Mouse (Mus musculus) lung, postnatal 0 days (tissue): ENCODE data around the gene Slpi.

Experiments used
- CTCF ChIP-seq: IDR thresholded peaks from 2 replicates; pipeline ENCODE4 v1.5.1; 2016; ENCODE audit warnings: antibody characterized with exemption, mild to moderate bottlenecking
- EP300 ChIP-seq: IDR thresholded peaks from 2 replicates; pipeline ENCODE4 v1.6.1; 2016; ENCODE audit warnings: antibody characterized with exemption, mild to moderate bottlenecking, control low read depth

DNA sequence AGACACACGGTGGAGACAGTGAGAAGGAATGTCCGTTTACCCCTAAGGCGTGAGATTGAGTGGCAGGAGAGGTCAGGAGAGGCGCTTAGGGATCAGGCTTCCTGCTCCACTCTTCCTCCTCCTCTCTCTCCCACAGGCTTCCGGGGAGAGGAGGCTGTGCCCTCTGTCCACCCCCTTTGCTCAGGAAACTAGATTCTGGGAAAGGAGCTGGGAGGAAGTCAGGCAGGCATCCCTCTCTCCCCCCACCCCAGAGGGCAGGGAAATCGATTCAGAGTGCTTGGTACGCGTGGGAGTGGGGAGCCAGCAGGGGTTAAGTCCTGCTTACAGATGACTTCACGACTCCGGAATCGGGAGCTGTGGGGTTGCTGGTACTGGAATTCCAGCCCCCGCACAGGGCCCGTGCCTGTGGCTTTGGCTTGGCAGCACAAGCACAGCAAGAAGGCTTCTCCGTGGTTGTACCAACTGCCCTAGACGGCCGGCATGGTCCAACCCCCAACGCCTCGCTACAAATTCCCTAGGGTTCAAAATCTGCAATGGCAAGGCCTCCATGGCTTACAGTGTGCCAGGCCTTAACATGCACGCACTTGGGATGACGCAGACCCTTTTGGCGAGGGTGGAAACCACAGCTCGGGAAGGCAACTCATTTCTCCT is 43.8 kb upstream of the Slpi start:
- no peak; the same call in 1 of the 2 replicates for TF ChIP-seq CTCF
- TF ChIP-seq EP300: no peak
